Mouse (Mus musculus) stomach, embryonic 16.5 days (tissue): ENCODE measurements at regions not wholly inside any gene's neighbourhood (a gene's known extent, or its start where the extent isn't known, plus 50 kb on each side); places are given as distances from the start of the nearest gene placed in this dataset.

Source experiments
- ATAC-seq: fragments of 200-750 bp; cut with Nextera tagmentation; 2 replicates; pipeline ENCODE4 v1.8.0; 2017; ENCODE audit warnings: moderate number of reproducible peaks, moderate TSS enrichment; ENCODE audit not compliant: insufficient read depth, low FRiP score
- H3K27ac ChIP-seq: fragments of 300-500 bp; sonication (generic); 2 replicates; pipeline ENCODE4 v1.5.1; 2014; ENCODE audit warnings: low read length
- H3K27me3 ChIP-seq: fragments of 300-500 bp; sonication (generic); 2 replicates; pipeline ENCODE4 v1.6.1; 2014; ENCODE audit warnings: low read length, control low read depth, mixed read lengths; ENCODE audit not compliant: control insufficient read depth, insufficient read depth
- H3K36me3 ChIP-seq: fragments of 300-500 bp; sonication (generic); 2 replicates; pipeline ENCODE4 v1.6.1; 2014; ENCODE audit warnings: low read length; ENCODE audit not compliant: control insufficient read depth, insufficient read depth
- H3K4me1 ChIP-seq: fragments of 300-500 bp; sonication (generic); 2 replicates; pipeline ENCODE4 v1.6.1; 2014; ENCODE audit warnings: low read length, control low read depth, mixed read lengths; ENCODE audit not compliant: control insufficient read depth, insufficient read depth
- H3K4me2 ChIP-seq: fragments of 300-500 bp; sonication (generic); 2 replicates; pipeline ENCODE4 v1.6.1; 2014; ENCODE audit warnings: low read depth, low read length, mixed read lengths
- H3K4me3 ChIP-seq: fragments of 300-500 bp; sonication (generic); replicated peaks from 2 replicates; pipeline ENCODE4 v1.5.1; 2014; ENCODE audit warnings: mild to moderate bottlenecking, low read length
- H3K9ac ChIP-seq: fragments of 300-500 bp; sonication (generic); 2 replicates; pipeline ENCODE4 v1.6.1; 2014; ENCODE audit warnings: low read length
- H3K9me3 ChIP-seq: fragments of 300-500 bp; sonication (generic); replicated peaks from 2 replicates; pipeline ENCODE4 v1.6.1; 2016; ENCODE audit warnings: low read length, control low read depth; ENCODE audit not compliant: control insufficient read depth
- WGBS: fragments of 180-500 bp; shearing (Covaris S2); extraction: QIAGEN DNeasy Blood & Tissue Kit; methylation state at CpG from one replicate; pipeline ENCODE4 v1.1.7; 2014; 5-methylcytosine and 5-hydroxymethylcytosine counted together

GRCm38 (mm10) chr4:125315818-125316217, 174.7 kb upstream of the Grik3 start:
- ATAC-seq: 0 out of 2 replicates have a peak, but pooled peaks have one; percentile 43

GRCm38 (mm10) chr4:125313892-125314291, 176.6 kb upstream of the Grik3 start:
- 83% methylated on average over 3 of the region's 3 CpGs for WGBS
- H3K9me3 ChIP-seq: no peaks in the 10 kb centered on the region
- H3K36me3 ChIP-seq: no peaks in the 10 kb centered on the region
- H3K27ac ChIP-seq: no peak overlapping the region
- no peak overlapping the region for H3K9ac ChIP-seq
- no peaks in the 10 kb centered on the region for H3K4me1 ChIP-seq
- no peaks in the 10 kb centered on the region for H3K27me3 ChIP-seq
- no peak for ATAC-seq
- no peak overlapping the region for H3K4me3 ChIP-seq
- no peak overlapping the region for H3K4me2 ChIP-seq

More at GRCm38 (mm10) chr4:125315818-125316217, 174.7 kb upstream of the Grik3 start:
- Histone ChIP-seq H3K4me2 (no peak overlapping the region), H3K27me3 (no peaks in the 10 kb centered on the region), H3K27ac (no peak overlapping the region), H3K36me3 (no peaks in the 10 kb centered on the region), H3K4me3 (no peak overlapping the region), H3K9me3 (no peaks in the 10 kb centered on the region), H3K4me1 (no peaks in the 10 kb centered on the region), H3K9ac (no peak overlapping the region)
- 11% methylated on average over 6 of the region's 6 CpGs for WGBS

GRCm38 (mm10) chr4:125313252-125313651, 177.2 kb upstream of the Grik3 start:
- WGBS: 11% methylated on average over 11 of the region's 11 CpGs
- no peak for ATAC-seq

GRCm38 (mm10) chr4:125308171-125308570, 180.5 kb upstream of the Zc3h12a start:
- no peaks in the 10 kb centered on the region for H3K36me3 ChIP-seq
- no peak overlapping the region for H3K4me2 ChIP-seq
- no peak for ATAC-seq
- no peaks in the 10 kb centered on the region for H3K4me1 ChIP-seq
- no peaks in the 10 kb centered on the region for H3K9me3 ChIP-seq
- WGBS: 22% methylated on average over 8 of the region's 8 CpGs
- H3K27me3 ChIP-seq: no peaks in the 10 kb centered on the region
- no peak overlapping the region for H3K9ac ChIP-seq
- no peak overlapping the region for H3K27ac ChIP-seq
- H3K4me3 ChIP-seq: no peak overlapping the region

More at GRCm38 (mm10) chr4:125313252-125313651, 177.2 kb upstream of the Grik3 start:
- no peak overlapping the region for H3K4me2 ChIP-seq
- H3K27me3 ChIP-seq: no peaks in the 10 kb centered on the region
- H3K4me3 ChIP-seq: no peak overlapping the region
- H3K27ac ChIP-seq: no peak overlapping the region
- H3K9me3 ChIP-seq: no peaks in the 10 kb centered on the region
- no peaks in the 10 kb centered on the region for H3K36me3 ChIP-seq
- no peak overlapping the region for H3K9ac ChIP-seq
- no peaks in the 10 kb centered on the region for H3K4me1 ChIP-seq

- no peak overlapping the region for H3K27ac ChIP-seq
- H3K4me3 ChIP-seq: no peak overlapping the region
- no peaks in the 10 kb centered on the region for H3K9me3 ChIP-seq
- no peak overlapping the region for H3K4me2 ChIP-seq
- 67% methylated on average over 6 of the region's 6 CpGs for WGBS
- H3K36me3 ChIP-seq: no peaks in the 10 kb centered on the region
- no peak for ATAC-seq
- no peak overlapping the region for H3K9ac ChIP-seq
- H3K27me3 ChIP-seq: no peaks in the 10 kb centered on the region
- H3K4me1 ChIP-seq: no peaks in the 10 kb centered on the region
Observed at GRCm38 (mm10) chr4:125305766-125306165, 178.1 kb upstream of the Zc3h12a start.

GRCm38 (mm10) chr4:125302660-125303059, 175.0 kb upstream of the Zc3h12a start:
- Histone ChIP-seq H3K27me3 (no peaks in the 10 kb centered on the region), H3K9ac (no peak overlapping the region), H3K4me3 (no peak overlapping the region), H3K4me1 (no peaks in the 10 kb centered on the region), H3K9me3 (no peaks in the 10 kb centered on the region), H3K36me3 (no peaks in the 10 kb centered on the region), H3K27ac (no peak overlapping the region), H3K4me2 (no peak overlapping the region)
- 48% methylated on average over 7 of the region's 7 CpGs for WGBS
- ATAC-seq: no peak

- ATAC-seq: no peak
- H3K27me3 ChIP-seq: no peaks in the 10 kb centered on the region
- H3K4me1 ChIP-seq: no peaks in the 10 kb centered on the region
- no peak overlapping the region for H3K4me2 ChIP-seq
- 16% methylated on average over 33 of the region's 33 CpGs for WGBS
- H3K9ac ChIP-seq: no peak overlapping the region
- no peaks in the 10 kb centered on the region for H3K9me3 ChIP-seq
- no peak overlapping the region for H3K4me3 ChIP-seq
- H3K36me3 ChIP-seq: no peaks in the 10 kb centered on the region
- H3K27ac ChIP-seq: no peak overlapping the region
Observed at GRCm38 (mm10) chr4:125300503-125301457, 173.1 kb upstream of the Zc3h12a start.

GRCm38 (mm10) chr4:125290761-125291160, 163.1 kb upstream of the Zc3h12a start:
- ATAC-seq: no peak
- 75% methylated on average over 6 of the region's 6 CpGs for WGBS
- H3K9me3 ChIP-seq: no peaks in the 10 kb centered on the region
- H3K4me2 ChIP-seq: no peak overlapping the region
- H3K27me3 ChIP-seq: no peaks in the 10 kb centered on the region
- no peak overlapping the region for H3K4me3 ChIP-seq
- H3K9ac ChIP-seq: no peak overlapping the region
- H3K27ac ChIP-seq: no peak overlapping the region
- no peaks in the 10 kb centered on the region for H3K4me1 ChIP-seq
- H3K36me3 ChIP-seq: no peaks in the 10 kb centered on the region

GRCm38 (mm10) chr4:125289709-125290108, 162.1 kb upstream of the Zc3h12a start:
- 7% methylated on average over 1 of the region's 1 CpGs for WGBS
- no peaks in the 10 kb centered on the region for H3K4me1 ChIP-seq
- no peak overlapping the region for H3K4me3 ChIP-seq
- no peak overlapping the region for H3K9ac ChIP-seq
- no peaks in the 10 kb centered on the region for H3K36me3 ChIP-seq
- no peak overlapping the region for H3K4me2 ChIP-seq
- H3K27ac ChIP-seq: no peak overlapping the region
- ATAC-seq: no peak
- no peaks in the 10 kb centered on the region for H3K27me3 ChIP-seq
- H3K9me3 ChIP-seq: no peaks in the 10 kb centered on the region
